Mouse (Mus musculus) lung, adult 2 months (tissue): ENCODE measurements around the gene Notum. TPM values are rescaled to one million over a fixed set of nuclear protein-coding genes. Genes with fewer than 3 reads are reported as not detected.
A peak's percentile ranks its signal among the peaks of the same experiment; 100 is the strongest.

Experiments used
- DNase-seq: peaks from one replicate; pipeline ENCODE4 v3.0.0; 2022
- H3K4me1 ChIP-seq: fragments of 200-500 bp; 2 replicates; pipeline ENCODE4 v1.6.1; 2011; ENCODE audit warnings: low read length; ENCODE audit not compliant: control insufficient read depth, insufficient read depth
- H3K4me3 ChIP-seq: fragments of 200-500 bp; replicated peaks from 2 replicates; pipeline ENCODE3; 2011; ENCODE audit warnings: low read depth, mild to moderate bottlenecking, control low read depth, low read length; ENCODE audit errors: extremely low read depth
- CTCF ChIP-seq: fragments of 200-500 bp; IDR thresholded peaks from 2 replicates; pipeline ENCODE4 v1.5.1; 2011; ENCODE audit warnings: mild to moderate bottlenecking, low read length, control low read depth; ENCODE audit not compliant: insufficient read depth
- POLR2A ChIP-seq: fragments of 200-500 bp; IDR thresholded peaks from 2 replicates; pipeline ENCODE4 v1.6.1; 2011; ENCODE audit warnings: low read depth, mild to moderate bottlenecking, control low read depth, low read length, borderline replicate concordance; ENCODE audit errors: extremely low read depth
- WGBS: fragments of 180-500 bp; shearing (Covaris S2); methylation state at CpG from one replicate; pipeline ENCODE4 v1.1.7; 2018; 5-methylcytosine and 5-hydroxymethylcytosine counted together
- polyA plus RNA-seq: library from polyadenylated mRNA; depleted of rRNA; stranded (reverse); fragments of >200 nt; gene quantifications from 2 replicates; pipeline ENCODE4 v1.2.3, GENCODE M21; 2012; rRNA removed

Gene Notum
- 15.5 and 20.6 TPM in 2 replicates for polyA plus RNA-seq

GRCm38 (mm10) chr11:120661076-120661460 lies at the start of gene Notum:
Gene Notum, minus strand, starts transcription at chr11:120661175.
- TF ChIP-seq CTCF = no peak
- no peak for TF ChIP-seq POLR2A
- Histone ChIP-seq H3K4me1 (0 out of 2 replicates have a peak, but pooled peaks cover 2% of the 10 kb centered on the region), H3K4me3 (peak within 1 kb of the TSS; percentile 42)
- 2% methylated on average over 35 of the region's 35 CpGs for WGBS
- DNase-seq = no peak

- no peak for TF ChIP-seq POLR2A
- no peak for TF ChIP-seq CTCF
- Histone ChIP-seq H3K4me1 (peaks cover 14% of the 10 kb centered on the region; the same call in 1 of the 2 replicates), H3K4me3 (no peak overlapping the region)
- no peak for DNase-seq
- 76% methylated on average over 5 of the region's 5 CpGs for WGBS
Observed at GRCm38 (mm10) chr11:120710672-120711071, 49.7 kb upstream of the Notum start.

- 64% methylated on average over 2 of the region's 2 CpGs for WGBS
- no peak for DNase-seq
- peaks cover 14% of the 10 kb centered on the region; the same call in 1 of the 2 replicates for H3K4me1 ChIP-seq
- TF ChIP-seq CTCF (no peak), POLR2A (no peak)
- no peak overlapping the region for H3K4me3 ChIP-seq
Observed at GRCm38 (mm10) chr11:120709551-120709950, 48.6 kb upstream of the Notum start.

- no peak for DNase-seq
- WGBS = 52% methylated on average over 5 of the region's 5 CpGs
- TF ChIP-seq POLR2A = no peak
- no peak for TF ChIP-seq CTCF
- H3K4me1 ChIP-seq = peaks cover 6% of the 10 kb centered on the region; the same call in 1 of the 2 replicates
- H3K4me3 ChIP-seq = no peak overlapping the region
Observed at GRCm38 (mm10) chr11:120707969-120708368, 47.0 kb upstream of the Notum start.

GRCm38 (mm10) chr11:120707225-120707624 lies 46.2 kb upstream of the Notum start:
- Histone ChIP-seq H3K4me1 (no peaks in the 10 kb centered on the region), H3K4me3 (no peak overlapping the region)
- no peak for DNase-seq
- TF ChIP-seq POLR2A = no peak
- 63% methylated on average over 12 of the region's 12 CpGs for WGBS

- no peak for DNase-seq
- 70% methylated on average over 5 of the region's 5 CpGs for WGBS
- H3K4me1 ChIP-seq = no peaks in the 10 kb centered on the region
- no peak for TF ChIP-seq CTCF
- TF ChIP-seq POLR2A = no peak
- no peak overlapping the region for H3K4me3 ChIP-seq
Observed at GRCm38 (mm10) chr11:120706120-120706519, 45.1 kb upstream of the Notum start.

GRCm38 (mm10) chr11:120704486-120705325 lies 43.7 kb upstream of the Notum start:
- H3K4me1 ChIP-seq = no peaks in the 10 kb centered on the region
- TF ChIP-seq CTCF (no peak), POLR2A (no peak)
- no peak overlapping the region for H3K4me3 ChIP-seq
- WGBS = 56% methylated on average over 8 of the region's 8 CpGs
- no peak for DNase-seq

- no peaks in the 10 kb centered on the region for H3K4me1 ChIP-seq
- DNase-seq = no peak
- WGBS = 66% methylated on average over 15 of the region's 15 CpGs
- no peak for TF ChIP-seq POLR2A
- no peak for TF ChIP-seq CTCF
- no peak overlapping the region for H3K4me3 ChIP-seq
Observed at GRCm38 (mm10) chr11:120703696-120704454, 42.9 kb upstream of the Notum start.

GRCm38 (mm10) chr11:120697741-120698140 lies 36.8 kb upstream of the Notum start:
- Histone ChIP-seq H3K4me3 (no peak overlapping the region), H3K4me1 (no peaks in the 10 kb centered on the region)
- TF ChIP-seq CTCF (no peak), POLR2A (no peak)
- DNase-seq = no peak
- WGBS = 71% methylated on average over 10 of the region's 10 CpGs

- no peak overlapping the region for H3K4me3 ChIP-seq
- DNase-seq = no peak
- H3K4me1 ChIP-seq = peaks cover 3% of the 10 kb centered on the region; the same call in 1 of the 2 replicates
- 91% methylated on average over 6 of the region's 6 CpGs for WGBS
- TF ChIP-seq POLR2A (no peak), CTCF (0 out of 2 replicates have a peak, but pooled peaks have one; percentile 8)
Observed at GRCm38 (mm10) chr11:120696568-120696967, 35.6 kb upstream of the Notum start.
